Mouse (Mus musculus): ENCODE results near the gene Tpcn1.

Tpcn1 gene

GRCm38 (mm10) chr5:120610906-120611305, 22.4 kb upstream of the Tpcn1 start:
- in situ Hi-C loops (cut with MboI, MseI): no loop called here

DNA sequence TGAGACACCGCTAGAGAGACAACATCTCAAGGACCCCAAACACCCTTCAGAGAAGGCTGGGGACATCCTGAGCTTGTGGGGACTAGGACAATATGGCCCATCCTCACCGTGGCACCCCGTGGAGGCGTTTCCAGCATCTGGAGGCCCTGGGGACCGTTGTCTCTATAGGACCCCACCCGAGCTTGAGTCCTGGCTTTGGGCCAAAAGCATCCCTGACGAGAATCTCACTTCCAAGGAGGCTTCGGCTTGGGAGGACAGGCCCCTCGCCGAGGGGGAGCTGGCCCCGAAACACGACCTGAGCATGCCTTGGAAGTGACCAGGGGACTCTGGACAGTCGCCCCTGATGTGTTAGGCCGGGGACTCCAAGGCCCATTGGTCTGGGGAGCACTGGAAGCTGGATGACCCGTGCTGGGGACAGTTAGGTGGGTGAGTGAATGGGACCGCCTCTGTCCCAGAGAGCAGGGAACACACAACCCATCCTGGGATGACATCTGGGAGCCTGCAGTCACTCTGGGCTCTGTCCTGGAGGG, 20.8 kb upstream of the Tpcn1 start:
- in situ Hi-C loops (cut with MboI, MseI): loop anchor here (5.0 kb wide), 1 partner anchor 92 kb away; no protein-coding TSS in a partner anchor

GRCm38 (mm10) chr5:120607335-120607734, 18.9 kb upstream of the Tpcn1 start:
- in situ Hi-C loops (cut with MboI, MseI): loop anchor here (5.0 kb wide), 1 partner anchor 90 kb away; no protein-coding TSS in a partner anchor

- in situ Hi-C loops (cut with MboI, MseI): loop anchor here (5.0 kb wide), 1 partner anchor 89 kb away; no protein-coding TSS in a partner anchor
Measured at GRCm38 (mm10) chr5:120606590-120607200, 18.2 kb upstream of the Tpcn1 start.

GRCm38 (mm10) chr5:120605688-120606087, 17.2 kb upstream of the Tpcn1 start:
- in situ Hi-C loops (cut with MboI, MseI): loop anchor here (5.0 kb wide), 1 partner anchor 88 kb away; no protein-coding TSS in a partner anchor

- in situ Hi-C loops (cut with MboI, MseI): loop anchor here (5.0 kb wide), 1 partner anchor 88 kb away; no protein-coding TSS in a partner anchor
Measured at GRCm38 (mm10) chr5:120605241-120605661, 16.8 kb upstream of the Tpcn1 start.

- in situ Hi-C loops (cut with MboI, MseI): loop anchor here (5.0 kb wide), 1 partner anchor 88 kb away; no protein-coding TSS in a partner anchor
Measured at GRCm38 (mm10) chr5:120604839-120605238, 16.4 kb upstream of the Tpcn1 start.

GRCm38 (mm10) chr5:120603515-120603914, 15.0 kb upstream of the Tpcn1 start:
- in situ Hi-C loops (cut with MboI, MseI): no loop called here

DNA sequence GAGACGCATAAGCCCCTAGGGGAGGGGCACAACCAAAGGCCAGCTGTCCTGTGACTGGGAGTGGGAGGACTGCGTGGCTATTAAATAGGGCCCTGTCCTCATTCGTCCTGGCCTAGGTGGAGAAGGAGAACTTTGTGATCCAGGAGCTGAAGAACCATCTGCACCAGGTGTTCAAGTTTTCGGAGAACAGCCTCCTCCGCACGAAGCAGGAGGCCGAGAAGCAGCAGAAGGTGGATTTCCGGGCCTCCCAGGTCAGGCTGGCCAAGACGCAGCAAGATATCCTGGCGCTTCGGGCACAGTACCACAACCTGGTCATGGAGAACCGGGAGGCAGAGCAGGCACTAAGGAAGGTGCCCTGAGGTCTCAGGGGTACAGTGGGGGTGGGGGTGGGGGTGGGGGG, 13.7 kb upstream of the Tpcn1 start:
- in situ Hi-C loops (cut with MboI, MseI): no loop called here

- in situ Hi-C loops (cut with MboI, MseI): no loop called here
Measured at GRCm38 (mm10) chr5:120600946-120601668, 12.6 kb upstream of the Tpcn1 start.

GRCm38 (mm10) chr5:120599625-120600024, 11.2 kb upstream of the Tpcn1 start:
- in situ Hi-C loops (cut with MboI, MseI): no loop called here

- in situ Hi-C loops (cut with MboI, MseI): no loop called here
Measured at GRCm38 (mm10) chr5:120594485-120594884, 6.0 kb upstream of the Tpcn1 start.

DNA sequence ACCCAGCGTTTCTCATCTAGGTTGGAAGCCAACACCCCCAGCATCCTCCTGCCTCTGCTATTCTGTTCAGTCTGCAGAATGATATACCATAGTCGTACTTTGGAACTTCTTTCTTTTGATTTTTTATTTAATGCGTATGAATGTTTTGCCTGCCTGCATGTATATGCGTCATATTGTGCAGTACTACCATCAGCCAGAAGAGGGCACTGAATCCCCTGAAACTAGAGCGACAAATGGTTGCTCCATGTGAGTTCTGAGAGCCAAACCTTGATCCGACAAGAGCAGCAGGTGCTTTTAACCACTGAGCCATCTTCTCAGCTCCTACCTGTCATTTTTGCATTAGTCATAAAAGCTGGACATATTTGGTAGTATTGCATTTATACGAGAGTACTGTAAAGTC, 3.7 kb upstream of the Tpcn1 start:
- in situ Hi-C loops (cut with MboI, MseI): no loop called here

DNA sequence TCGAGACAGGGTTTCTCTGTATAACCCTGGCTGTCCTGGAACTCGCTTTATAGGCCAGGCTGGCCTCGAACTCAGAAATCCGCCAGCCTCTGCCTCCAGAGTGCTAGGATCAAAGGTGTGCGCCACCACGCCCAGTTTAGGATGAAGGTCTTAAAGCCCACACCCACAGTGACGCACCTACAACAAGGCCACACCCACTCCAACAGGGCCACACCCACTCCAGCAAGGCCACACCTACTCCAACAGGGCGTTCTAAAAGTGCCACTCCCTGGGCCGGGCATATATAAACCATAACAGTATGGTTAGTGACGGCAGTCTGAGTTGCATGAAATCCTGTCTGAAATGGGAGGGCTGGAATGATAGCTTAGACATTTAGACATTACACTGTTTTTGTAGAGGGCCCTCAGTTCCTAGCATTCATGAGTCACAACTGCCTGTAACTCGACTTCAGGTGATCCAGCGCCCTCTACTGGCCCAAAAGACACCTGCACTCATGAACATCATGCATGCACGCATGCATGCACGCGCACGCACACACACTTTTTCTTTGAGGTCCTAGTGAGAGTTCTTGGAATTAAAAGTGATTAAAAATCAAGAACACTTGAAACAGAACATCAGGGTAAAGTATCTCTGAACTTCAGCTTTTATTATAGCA, 2.0 kb upstream of the Tpcn1 start:
- in situ Hi-C loops (cut with MboI, MseI): no loop called here

GRCm38 (mm10) chr5:120587940-120588568, 419 bp downstream of the Tpcn1 start:
- in situ Hi-C loops (cut with MboI, MseI): no loop called here

DNA sequence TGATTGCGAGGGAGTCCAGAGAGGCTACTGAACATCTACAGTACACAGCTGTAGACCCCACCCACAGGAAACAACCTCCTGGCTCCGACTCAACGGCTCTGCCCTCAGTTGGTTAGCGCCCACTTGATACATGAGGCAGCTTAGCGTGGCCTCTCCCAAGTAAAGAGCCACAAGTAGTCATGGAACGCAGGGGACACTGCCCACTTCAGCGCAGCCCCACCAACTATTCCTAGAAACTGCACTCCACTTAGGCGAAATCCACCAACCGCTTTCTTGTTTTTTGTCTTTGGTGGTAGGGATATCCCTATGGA, 902 bp downstream of the Tpcn1 start:
- in situ Hi-C loops (cut with MboI, MseI): no loop called here

DNA sequence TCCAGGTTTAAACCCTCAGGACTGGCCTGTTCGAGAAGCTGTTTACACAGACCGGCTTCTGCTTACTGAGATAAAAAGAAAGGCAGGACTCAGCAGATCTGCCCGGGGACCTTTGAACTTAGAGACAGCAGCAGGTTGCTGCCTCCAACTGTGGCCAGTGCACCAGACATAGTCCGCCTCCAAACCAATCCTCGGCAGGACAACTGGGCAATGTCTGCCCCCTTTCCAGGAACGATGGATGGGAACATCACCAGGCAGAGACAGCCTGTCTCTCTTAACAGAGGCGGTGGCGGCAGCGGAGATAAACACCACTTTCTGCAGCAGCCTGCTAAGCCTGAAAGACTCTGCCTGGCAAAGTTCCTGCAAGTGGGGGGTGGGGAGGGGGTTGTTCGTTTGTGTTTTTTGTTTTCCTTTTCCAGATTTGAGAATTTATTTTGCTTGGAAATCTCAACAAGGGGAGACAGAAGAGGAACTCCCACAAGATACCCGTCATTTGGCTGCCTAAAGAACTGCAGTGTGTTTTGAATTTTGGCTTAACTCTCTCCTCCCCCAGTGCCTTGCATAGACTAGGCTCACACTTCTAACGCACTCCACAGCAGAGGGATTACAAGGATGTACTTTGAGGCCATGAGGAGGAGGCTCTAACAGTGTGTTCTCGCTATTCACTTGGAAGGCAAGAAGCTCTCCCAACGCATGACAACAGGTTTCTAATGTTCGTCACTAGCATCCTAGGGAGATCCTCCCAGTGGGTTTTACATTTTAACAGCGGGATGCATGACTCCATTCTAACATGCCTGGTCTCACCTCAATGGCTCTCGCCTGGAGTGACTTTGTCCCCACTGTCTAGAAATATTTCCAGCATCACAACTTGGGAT, 1.5 kb downstream of the Tpcn1 start:
- in situ Hi-C loops (cut with MboI, MseI): no loop called here

GRCm38 (mm10) chr5:120584968-120585367, 3.5 kb downstream of the Tpcn1 start:
- in situ Hi-C loops (cut with MboI, MseI): no loop called here

DNA sequence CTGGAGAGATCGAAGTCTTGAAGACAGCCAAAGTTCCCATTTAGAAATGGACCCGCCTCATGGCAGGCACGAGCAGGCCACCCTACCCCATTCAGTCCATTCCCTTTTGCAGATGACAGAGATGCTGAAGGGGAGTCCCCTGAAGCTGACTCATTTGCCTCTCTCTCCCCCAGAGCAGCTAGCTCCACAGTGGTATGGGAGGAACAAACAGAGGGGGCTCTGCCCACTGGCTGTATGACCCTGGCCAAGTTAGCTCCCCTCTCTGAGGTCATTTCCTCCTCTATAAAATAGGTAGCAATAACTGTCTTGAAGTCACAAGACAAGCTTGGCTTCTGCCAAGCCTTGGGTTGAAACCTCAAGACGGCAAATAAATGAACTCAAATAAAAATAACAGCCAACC, 5.0 kb downstream of the Tpcn1 start:
- in situ Hi-C loops (cut with MboI, MseI): no loop called here

DNA sequence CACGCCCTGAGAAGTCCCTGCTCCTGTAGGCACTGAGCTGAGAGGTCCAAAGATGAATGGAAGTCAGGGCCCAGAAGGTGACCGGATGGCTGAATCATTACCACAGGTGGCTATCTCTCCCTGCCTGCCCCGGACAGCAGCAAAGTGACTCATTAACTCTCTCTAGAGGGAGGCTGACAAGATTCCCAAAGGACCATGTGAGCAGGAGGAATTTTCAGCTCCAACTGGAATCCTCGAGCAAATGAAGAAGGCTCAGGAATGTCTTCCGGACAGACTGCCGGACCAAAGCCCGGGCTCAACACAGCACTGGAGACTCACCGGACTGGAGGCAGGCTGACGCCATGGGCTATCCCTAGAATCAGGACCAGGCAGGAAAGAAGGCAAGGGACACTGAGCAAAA, 6.5 kb downstream of the Tpcn1 start:
- in situ Hi-C loops (cut with MboI, MseI): no loop called here
